Mouse (Mus musculus): ENCODE measurements around the gene Bri3bp.

DNA sequence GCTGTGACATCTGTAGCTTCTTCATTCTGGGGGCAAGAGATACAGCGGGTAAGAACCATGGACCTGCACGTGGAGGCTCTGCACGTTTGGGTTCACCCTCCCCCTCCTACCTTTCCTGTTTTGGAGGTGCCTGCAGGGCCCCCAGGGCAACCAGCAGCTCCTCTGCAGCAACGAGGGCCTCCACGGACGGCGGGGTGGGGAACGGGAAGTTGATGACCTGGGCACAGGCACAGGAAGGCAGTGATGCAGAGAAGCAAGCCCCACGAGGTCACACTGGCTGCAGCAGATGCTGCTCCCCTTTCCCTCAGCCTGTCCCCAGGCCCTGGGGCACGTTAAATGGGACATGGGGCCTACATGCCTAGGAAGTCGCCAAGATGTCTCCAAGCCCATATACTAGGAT lies 22.2 kb upstream of the Bri3bp start:
- TF ChIP-seq CTCF (IDR thresholded peaks at IDR 0.05; ENCODE audit: extremely low read depth, insufficient read depth, insufficient read length, insufficient replicate concordance) = no peak
- no peak for TF ChIP-seq POLR2A (IDR thresholded peaks at IDR 0.05; ENCODE audit: low read depth, low read length)

Measured in spleen, adult 2 months (tissue).